Mouse (Mus musculus): ENCODE measurements around the gene Rtn1.

DNA sequence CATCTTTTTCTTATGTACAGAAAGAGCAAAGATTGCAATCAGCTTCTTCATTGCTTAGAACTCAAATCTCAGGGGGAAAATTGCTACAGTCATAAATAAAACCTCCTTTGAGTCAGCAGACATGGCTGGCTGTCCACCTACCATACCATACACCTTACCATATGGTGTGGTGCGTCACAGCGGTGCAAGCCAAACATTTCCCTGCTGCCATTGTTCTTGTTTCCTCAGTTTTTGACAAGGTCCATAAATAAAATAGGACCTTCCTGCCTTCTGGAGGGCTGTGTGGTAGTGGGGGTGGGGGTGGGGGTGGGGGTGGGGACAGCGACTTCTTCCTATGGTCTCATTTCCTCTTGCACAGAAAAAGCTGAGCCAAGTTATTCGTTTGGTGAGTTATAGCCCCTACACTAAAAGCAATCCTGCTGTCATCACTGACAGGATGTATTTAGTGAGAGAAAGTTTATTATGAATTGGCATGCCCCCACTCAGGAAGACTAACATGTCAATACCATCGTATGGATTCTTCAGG is 76.3 kb downstream of the Rtn1 start:
- no peak for TF ChIP-seq CTCF (IDR thresholded peaks at IDR 0.05; ENCODE audit: extremely low read depth, insufficient read depth, insufficient read length, insufficient replicate concordance)
- no peak for TF ChIP-seq POLR2A (IDR thresholded peaks at IDR 0.05; ENCODE audit: low read depth, low read length)

Measured in spleen, adult 2 months (tissue).